Mouse (Mus musculus) bone marrow macrophage, adult 2 months (primary cell): ENCODE measurements at regions not wholly inside any gene's neighbourhood (a gene's known extent, or its start where the extent isn't known, plus 50 kb on each side); places are given as distances from the start of the nearest gene placed in this dataset.

Experiments used
- CTCF ChIP-seq: IDR thresholded peaks from 2 replicates; pipeline ENCODE4 v1.5.1; 2012; ENCODE audit warnings: low read depth, mild to moderate bottlenecking, low read length, moderate library complexity
- POLR2A ChIP-seq: IDR thresholded peaks from 2 replicates; pipeline ENCODE4 v1.6.1; 2012; ENCODE audit warnings: mild to moderate bottlenecking, low read depth, low read length, borderline replicate concordance

GRCm38 (mm10) chr11:38443291-38443690, 1207.5 kb upstream of the Tenm2 start:
- TF ChIP-seq CTCF (no peak), POLR2A (no peak)
